Mouse (Mus musculus) C2C12 (cell line): ENCODE results near the gene Dnah17.

ENCODE experiments used
- CTCF ChIP-seq: IDR thresholded peaks from one replicate; pipeline ENCODE4 v1.5.1; 2011; ENCODE audit not compliant: control insufficient read depth, insufficient read depth, insufficient read length
- MAX ChIP-seq: IDR thresholded peaks from one replicate; pipeline ENCODE4 v1.6.1; 2011; ENCODE audit warnings: mild to moderate bottlenecking, control low read depth
- MYOG ChIP-seq: IDR thresholded peaks from one replicate; pipeline ENCODE4 v1.6.1; 2011; ENCODE audit not compliant: control insufficient read depth, insufficient read length; ENCODE audit errors: extremely low read depth

- TF ChIP-seq CTCF = no peak
- no peak for TF ChIP-seq MYOG
- no peak for TF ChIP-seq MAX
Observed at GRCm38 (mm10) chr11:118003176-118003575, 127.3 kb downstream of the Dnah17 start.
